ENCODE assay signal across 8 mouse cellular contexts in genomic region chr4:82704841-82705794, GRCm38 (mm10). TPM values are rescaled to one million over a fixed set of nuclear protein-coding genes. Genes with fewer than 3 reads are reported as not detected.
A peak's percentile ranks its signal among the peaks of the same experiment; 100 is the strongest.
DNase-seq lines count a peak whose midpoint lies in the region; ATAC-seq and TF ChIP-seq lines count a peak whose summit lies in the region.

Nfib (minus strand) TSS chr4:82705750.

- DNase-seq in cerebellum, postnatal 25 days: peak; percentile 32 to 45
- DNase-seq in cerebellum, adult 11 months: no peak
- peak; percentile 10 for DNase-seq in ZHBTc4 (ENCODE audit: low read depth, low spot score)
- peak; percentile 44 for DNase-seq in forebrain, postnatal 0 days
- DNase-seq in hindbrain, embryonic 10.5 days (ENCODE audit: low spot score): peak; percentile 40
- DNase-seq in midbrain, embryonic 10.5 days (ENCODE audit: low spot score): peak; percentile 28
- no peak for DNase-seq in spleen, postnatal 36 days (ENCODE audit: low spot score in 2 of 2)

- peak; percentile 84 for ATAC-seq in forebrain, postnatal 0 days
- ATAC-seq in granulocyte monocyte progenitor cell, adult 5-6 weeks (replicated peaks; ENCODE audit: poor library complexity, severe bottlenecking): no peak

- H3K36me3 ChIP-seq in forebrain, postnatal 0 days (ENCODE audit: insufficient read depth): no peaks in the 10 kb centered on the region
- H3K36me3 ChIP-seq in hindbrain, embryonic 10.5 days: no peaks in the 10 kb centered on the region
- H3K36me3 ChIP-seq in midbrain, embryonic 10.5 days: no peaks in the 10 kb centered on the region

- H3K27me3 ChIP-seq in forebrain, postnatal 0 days (ENCODE audit: insufficient read depth, low read length): peaks cover 3% of the 10 kb centered on the region; the same call in 1 of the 2 replicates
- H3K27me3 ChIP-seq in hindbrain, embryonic 10.5 days (ENCODE audit: insufficient read depth, poor library complexity, severe bottlenecking): no peaks in the 10 kb centered on the region; the same call in 1 of the 2 replicates
- H3K27me3 ChIP-seq in midbrain, embryonic 10.5 days (ENCODE audit: low read depth, poor library complexity, severe bottlenecking): no peaks in the 10 kb centered on the region

- peak within 1 kb of the TSS; percentile 21 for H3K4me3 ChIP-seq in forebrain, postnatal 0 days (ENCODE audit: low read depth, low read length)
- H3K4me3 ChIP-seq in hindbrain, embryonic 10.5 days: peak within 1 kb of the TSS; percentile 14; the same call in 1 of the 2 replicates
- no peak within 1 kb of the TSS for H3K4me3 ChIP-seq in midbrain, embryonic 10.5 days

- no peaks in the 10 kb centered on the region for H3K9me3 ChIP-seq in forebrain, postnatal 0 days (ENCODE audit: low read length)
- no peaks in the 10 kb centered on the region for H3K9me3 ChIP-seq in hindbrain, embryonic 10.5 days
- H3K9me3 ChIP-seq in midbrain, embryonic 10.5 days (replicated peaks): no peaks in the 10 kb centered on the region

- TF ChIP-seq CTCF in forebrain, postnatal 0 days (IDR thresholded peaks at IDR 0.05; ENCODE audit: low read depth): no peak

- H3K9ac ChIP-seq in forebrain, postnatal 0 days: 0 out of 2 replicates have a peak within 1 kb of the TSS, but pooled peaks have one; percentile 1

- H3K4me2 ChIP-seq in forebrain, postnatal 0 days (ENCODE audit: low read depth): peak within 1 kb of the TSS; percentile 41

- WGBS in forebrain, postnatal 0 days: 11% methylated on average over 23 of the region's 23 CpGs
- 46% methylated on average over 23 of the region's 23 CpGs for WGBS in hindbrain, embryonic 10.5 days
- 65% methylated on average over 23 of the region's 23 CpGs for WGBS in midbrain, embryonic 10.5 days

- 0 out of 2 replicates have a peak, but pooled peaks cover 2% of the 10 kb centered on the region for H3K4me1 ChIP-seq in forebrain, postnatal 0 days (ENCODE audit: insufficient read depth)
- H3K4me1 ChIP-seq in hindbrain, embryonic 10.5 days (replicated peaks): peaks cover 53% of the 10 kb centered on the region
- peaks cover 35% of the 10 kb centered on the region for H3K4me1 ChIP-seq in midbrain, embryonic 10.5 days

- H3K27ac ChIP-seq in forebrain, postnatal 0 days (ENCODE audit: low read depth, low read length): peak within 1 kb of the TSS; percentile 47
- H3K27ac ChIP-seq in hindbrain, embryonic 10.5 days: peak within 1 kb of the TSS; percentile 78
- peak within 1 kb of the TSS; percentile 78 for H3K27ac ChIP-seq in midbrain, embryonic 10.5 days (replicated peaks)

RNA-seq across cellular contexts. Expression of gene Nfib, which starts in this region (rescaled TPM):
- 114 and 135 TPM in 2 replicates for total RNA-seq in forebrain, postnatal 0 days (2014; rRNA removed)
- 40.2 and 69.0 TPM in 2 replicates for polyA plus RNA-seq in forebrain, postnatal 0 days (2015; fragmentation: Nextera tagmentation; extraction: Ambion mirVana)
- polyA plus RNA-seq in hindbrain, embryonic 10.5 days (2016; fragmentation: Nextera tagmentation; extraction: Ambion mirVana): 8.3 and 17.3 TPM in 2 replicates
- polyA plus RNA-seq in midbrain, embryonic 10.5 days (2016; fragmentation: Nextera tagmentation; extraction: Ambion mirVana): 9.8 and 17.4 TPM in 2 replicates
- total RNA-seq in granulocyte monocyte progenitor cell, adult 5-6 weeks (2014; fragmentation: Nextera tagmentation): not detected in 2 replicates
- total RNA-seq in granulocyte monocyte progenitor cell, adult 5-6 weeks (2017): not detected in 2 replicates

Comparison
In these comparisons a context has a peak if more than half of its experiments do, and no peak if none do; other contexts are left out.
1. RNA of gene Nfib (total RNA-seq): 114 to 135 TPM in forebrain, postnatal 0 days; not detected in granulocyte monocyte progenitor cell, adult 5-6 weeks; every median in the first group is over 100 times any median in the second.
2. DNase-seq: peak in cerebellum, postnatal 25 days (2 of 2), ZHBTc4 (single experiment), forebrain, postnatal 0 days (single experiment), hindbrain, embryonic 10.5 days (single experiment) and midbrain, embryonic 10.5 days (single experiment); none in cerebellum, adult 11 months (single experiment) and spleen, postnatal 36 days (0 of 2).
3. Peak in every context shown above with its lines, with median percentiles within 50 percentile points of each other: H3K27ac ChIP-seq.